Mouse (Mus musculus): ENCODE measurements around the gene Clmp.
A peak's percentile ranks its signal among the peaks of the same experiment; 100 is the strongest.
"Not testable (repeated sequence)": the region's sequence is repeated elsewhere in the genome, so short reads cannot be mapped to it uniquely, and the experiment has no call there.

The Clmp gene

GRCm38 (mm10) chr9:40776044-40776443, 90.3 kb downstream of the Clmp start:
- no peak for DNase-seq (ENCODE audit: low read depth)

- no peak for DNase-seq (ENCODE audit: low read depth)
Measured at GRCm38 (mm10) chr9:40776459-40777248, 90.9 kb downstream of the Clmp start.

- no peak for DNase-seq (ENCODE audit: low read depth)
Measured at GRCm38 (mm10) chr9:40780111-40780510, 94.3 kb downstream of the Clmp start.

GRCm38 (mm10) chr9:40780892-40781725, 95.3 kb downstream of the Clmp start:
- DNase-seq (ENCODE audit: low read depth): no peak

- peak; percentile 82 for DNase-seq (ENCODE audit: low read depth)
Measured at GRCm38 (mm10) chr9:40781726-40782581, 96.2 kb downstream of the Clmp start.

- DNase-seq (ENCODE audit: low read depth): peak; percentile 39
Measured at GRCm38 (mm10) chr9:40783641-40784373, 98.0 kb downstream of the Clmp start.

GRCm38 (mm10) chr9:40784374-40784967, 98.7 kb downstream of the Clmp start:
- no peak for DNase-seq (ENCODE audit: low read depth)

- no peak for DNase-seq (ENCODE audit: low read depth)
Measured at GRCm38 (mm10) chr9:40785452-40785851, 99.7 kb downstream of the Clmp start.

- not testable (repeated sequence) for DNase-seq (ENCODE audit: low read depth)
Measured at GRCm38 (mm10) chr9:40786820-40787219, 101.1 kb downstream of the Clmp start.

- no peak for DNase-seq (ENCODE audit: low read depth)
Measured at GRCm38 (mm10) chr9:40791864-40792633, 106.3 kb downstream of the Clmp start.

GRCm38 (mm10) chr9:40793581-40793980, 107.8 kb downstream of the Clmp start:
- DNase-seq (ENCODE audit: low read depth): no peak

GRCm38 (mm10) chr9:40794251-40794650, 108.5 kb downstream of the Clmp start:
- no peak for DNase-seq (ENCODE audit: low read depth)

- DNase-seq (ENCODE audit: low read depth): no peak
Measured at GRCm38 (mm10) chr9:40794926-40795325, 109.2 kb downstream of the Clmp start.

- no peak for DNase-seq (ENCODE audit: low read depth)
Measured at GRCm38 (mm10) chr9:40795562-40795961, 109.8 kb downstream of the Clmp start.

- no peak for DNase-seq (ENCODE audit: low read depth)
Measured at GRCm38 (mm10) chr9:40796054-40796453, 110.3 kb downstream of the Clmp start.

- no peak for DNase-seq (ENCODE audit: low read depth)
Measured at GRCm38 (mm10) chr9:40798247-40798960, 112.6 kb downstream of the Clmp start.

- DNase-seq (ENCODE audit: low read depth): no peak
Measured at GRCm38 (mm10) chr9:40799112-40799511, 113.3 kb downstream of the Clmp start.

GRCm38 (mm10) chr9:40799837-40800501, 114.2 kb downstream of the Clmp start:
- peak; percentile 77 for DNase-seq (ENCODE audit: low read depth)
